Mouse (Mus musculus): ENCODE results near the gene Tnks1bp1.

DNA sequence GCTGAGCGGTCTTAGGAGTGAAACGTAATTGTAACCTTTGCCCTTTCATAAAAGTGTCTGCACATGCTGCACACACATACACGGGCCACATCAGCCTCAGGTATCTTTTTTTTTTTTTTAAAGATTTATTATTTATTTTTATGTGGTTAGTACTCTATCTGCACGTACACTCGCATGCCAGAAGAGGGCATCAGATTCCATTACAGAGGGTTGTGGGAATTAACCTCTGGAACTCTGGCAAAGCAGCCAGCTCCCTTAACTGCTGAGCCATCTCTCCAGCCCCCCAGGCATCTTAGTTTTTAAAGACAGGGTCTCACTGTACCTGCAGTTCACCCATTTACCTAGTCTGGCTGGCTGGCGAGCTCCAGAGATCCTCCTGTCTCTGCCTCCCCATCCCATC lies 11.9 kb downstream of the Tnks1bp1 start:
- TF ChIP-seq CTCF (IDR thresholded peaks at IDR 0.05) (peak; percentile 43), POLR2A (IDR thresholded peaks at IDR 0.05; ENCODE audit: insufficient read depth, low read depth, low read length) (no peak), EP300 (IDR thresholded peaks at IDR 0.05; ENCODE audit: insufficient read depth, low read depth, low read length) (no peak)
